Mouse (Mus musculus): Measurements from ENCODE around the gene Gm17467.
"Not testable (repeated sequence)": the region's sequence is repeated elsewhere in the genome, so short reads cannot be mapped to it uniquely, and the experiment has no call there.

Gene Gm17467

GRCm38 (mm10) chrX:123704691-123705090, at the start of gene Gm17467:
TSS of gene Gm17467 (minus strand) at chrX:123704791.
- DNase-seq (ENCODE audit: low read depth) = not testable (repeated sequence)

Data from naive thymus-derived CD4-positive, alpha-beta T cell, adult 2 months (primary cell).